Mouse (Mus musculus) gastrocnemius, adult 18-20 months (tissue): ENCODE data around the gene Dedd. TPM values are rescaled to one million over a fixed set of nuclear protein-coding genes. Genes with fewer than 3 reads are reported as not detected.

Experiments
- DNase-seq: peaks from one replicate; pipeline ENCODE4 v3.0.0; 2021; ENCODE audit warnings: low spot score
- long read RNA-seq, 2 experiments: library from polyadenylated mRNA; stranded (forward); transcript quantifications; one replicate each; pipeline ENCODE4 v2.0.0; 2021
- total RNA-seq, 2 experiments: library from RNA; stranded (reverse); gene quantifications; 2 replicates each; pipeline ENCODE4 v1.2.3; 2021

The Dedd gene
- total RNA-seq = 10 to 100 TPM; 28.1 to 35.8 TPM
- long read RNA-seq, experiment 1, transcript Dedd-204 (6 exons, 2,563 nt) = minor isoform, 11 of 34 reads
- long read RNA-seq, experiment 1, transcript Dedd-201 (5 exons, 1,618 nt) = major isoform, 14 of 34 reads
- long read RNA-seq, experiment 1, partial matches to known transcripts = 2 of 34 reads
- long read RNA-seq, experiment 1, other reads (novel, unspliced or antisense) = 7 of 34 reads
- long read RNA-seq, experiment 2, transcript Dedd-201 (5 exons, 1,618 nt) = major isoform, 16 of 26 reads
- long read RNA-seq, experiment 2, partial matches to known transcripts = 3 of 26 reads
- long read RNA-seq, experiment 2, other reads (novel, unspliced or antisense) = 1 of 26 reads

DNA sequence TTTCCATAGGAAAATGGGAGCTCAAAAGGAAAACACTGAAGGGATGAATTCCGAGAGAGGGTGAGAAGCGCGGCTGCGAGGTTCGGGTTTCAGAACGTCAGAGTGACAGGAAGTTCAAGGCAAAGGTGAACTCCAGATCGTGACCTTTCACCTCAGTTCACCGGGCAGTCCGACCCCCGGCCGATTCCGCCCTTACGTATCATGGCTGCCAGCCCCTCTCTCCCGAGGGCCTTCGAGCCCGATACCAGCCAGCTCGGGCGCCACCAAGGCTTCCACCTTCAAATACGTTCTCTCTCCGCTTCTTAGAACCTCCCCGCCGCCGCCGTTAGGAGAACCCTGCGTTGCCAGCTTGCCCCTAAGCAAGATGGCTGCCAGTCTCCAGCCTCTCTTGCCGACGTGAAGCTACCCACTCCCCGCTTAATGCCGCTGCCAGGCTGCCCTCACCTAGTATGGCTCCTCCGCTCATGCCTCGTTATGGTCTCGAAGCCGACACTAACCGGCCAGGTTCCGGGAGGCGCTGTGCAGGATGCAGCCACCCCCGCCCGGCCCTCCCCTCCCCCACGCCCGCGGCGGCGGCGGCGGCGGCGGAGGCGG, at the start of gene Dedd:
Gene Dedd, plus strand, starts transcription at position 307 of the 594 bp plus-strand sequence.
- peak; percentile 92 for DNase-seq

DNA sequence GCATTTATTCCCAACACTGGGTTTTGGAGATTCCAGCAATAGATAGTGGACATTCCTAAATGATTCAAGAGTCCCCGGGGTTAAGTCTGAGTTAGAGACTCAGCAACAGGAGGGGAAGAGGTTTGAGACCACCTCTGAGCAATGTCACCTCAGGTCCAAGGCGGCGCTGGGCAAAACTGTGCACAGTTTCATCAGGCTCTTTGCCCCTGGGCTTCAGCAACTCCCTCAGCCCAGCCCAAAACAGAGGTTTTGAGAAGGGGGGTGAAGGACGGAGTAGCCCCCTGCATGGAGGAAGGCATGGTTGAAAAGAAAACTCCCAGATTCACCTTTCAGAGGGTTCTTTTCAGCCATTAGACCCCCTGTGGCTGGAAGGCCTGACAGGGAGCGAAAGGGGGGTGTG, 49.2 kb upstream of the Dedd start:
- DNase-seq = no peak

- DNase-seq = no peak
These were observed 48.6 kb upstream of the Dedd start for GRCm38 (mm10) chr1:171280250-171280915.

DNA sequence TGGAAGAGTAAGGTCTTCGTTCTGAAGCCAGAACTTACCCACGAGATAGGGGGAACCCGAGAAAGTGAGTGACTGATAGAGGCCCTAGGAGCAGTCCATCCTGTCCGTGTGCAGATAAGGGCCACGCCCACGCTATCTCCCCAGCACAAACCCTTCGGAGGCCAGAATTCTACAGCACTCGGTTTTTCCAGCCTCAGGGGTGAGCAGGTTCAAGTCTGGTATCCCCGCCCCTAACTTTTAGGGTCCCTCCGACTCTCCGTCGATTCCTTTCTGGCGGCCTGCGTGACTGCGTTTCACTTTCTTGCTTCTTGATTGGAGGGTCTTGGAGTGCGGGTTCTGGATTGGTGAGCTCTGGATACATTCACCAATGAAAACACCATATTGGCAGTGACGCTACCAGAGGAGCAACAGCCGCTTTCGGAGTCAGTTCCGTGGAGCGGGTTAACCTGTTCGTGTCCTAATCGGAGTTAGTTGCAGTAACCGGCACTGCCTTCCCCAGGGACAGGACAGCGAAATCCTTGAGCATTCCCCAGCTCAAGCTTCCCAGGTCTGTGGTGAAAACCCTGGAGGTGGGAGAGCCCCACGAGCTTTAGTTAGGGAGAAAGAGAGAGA, 47.9 kb upstream of the Dedd start, which contains the start of gene Ppox:
Gene Ppox, minus strand, starts transcription at position 271 of the 612 bp plus-strand sequence.
- peak; percentile 93 for DNase-seq

- peak; percentile 86 for DNase-seq
These were observed 47.4 kb upstream of the Dedd start for GRCm38 (mm10) chr1:171281528-171281923.

GRCm38 (mm10) chr1:171282086-171282805, 46.7 kb upstream of the Dedd start:
- DNase-seq = peak; percentile 3

DNA sequence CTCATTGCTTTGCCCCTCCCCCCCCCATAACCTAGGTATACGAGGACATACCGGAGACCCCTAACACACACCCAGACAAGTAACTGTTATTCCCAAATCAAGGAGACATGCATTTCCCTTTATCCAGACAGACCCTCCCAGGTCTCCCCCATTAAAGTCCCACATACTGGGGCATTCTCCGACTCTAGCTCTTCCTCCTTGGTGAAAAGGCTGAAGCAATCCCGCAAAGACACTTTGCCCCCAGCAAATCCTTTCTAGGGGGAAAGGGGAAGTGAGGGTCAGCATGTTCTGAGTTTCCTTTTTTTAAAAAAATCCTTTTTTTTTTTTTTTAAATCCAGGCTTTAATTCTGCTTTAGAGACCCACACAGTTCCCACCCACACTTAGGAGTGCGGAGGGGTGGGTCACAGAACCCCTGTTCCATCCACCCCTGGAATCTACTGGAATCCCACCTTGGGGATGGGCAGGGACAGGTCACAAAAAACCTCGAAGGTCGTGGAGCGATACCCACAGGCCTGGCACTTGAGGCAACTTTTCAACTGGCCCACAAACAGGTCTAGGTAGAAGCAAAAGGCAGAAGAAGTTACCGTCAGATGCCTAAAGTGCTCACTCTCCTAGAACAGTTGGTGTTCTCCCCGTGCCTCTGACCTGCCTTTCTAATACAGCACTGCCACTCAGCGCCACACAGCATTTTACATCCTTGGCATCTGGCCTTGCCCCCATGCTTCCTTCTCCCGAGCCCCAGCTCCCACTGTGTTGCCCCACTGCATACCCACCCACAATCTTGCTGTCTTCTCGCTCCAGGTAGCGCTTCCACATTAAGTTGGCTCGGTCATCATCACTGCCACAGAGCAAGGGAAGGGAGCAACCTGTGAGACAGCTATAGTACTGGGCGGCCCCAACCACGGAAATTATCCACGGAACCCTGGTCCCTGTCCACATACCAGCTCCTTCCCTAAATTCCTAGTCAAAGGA, 45.5 kb upstream of the Dedd start:
- no peak for DNase-seq

- no peak for DNase-seq
These were observed 44.5 kb upstream of the Dedd start for GRCm38 (mm10) chr1:171284491-171284890.

DNA sequence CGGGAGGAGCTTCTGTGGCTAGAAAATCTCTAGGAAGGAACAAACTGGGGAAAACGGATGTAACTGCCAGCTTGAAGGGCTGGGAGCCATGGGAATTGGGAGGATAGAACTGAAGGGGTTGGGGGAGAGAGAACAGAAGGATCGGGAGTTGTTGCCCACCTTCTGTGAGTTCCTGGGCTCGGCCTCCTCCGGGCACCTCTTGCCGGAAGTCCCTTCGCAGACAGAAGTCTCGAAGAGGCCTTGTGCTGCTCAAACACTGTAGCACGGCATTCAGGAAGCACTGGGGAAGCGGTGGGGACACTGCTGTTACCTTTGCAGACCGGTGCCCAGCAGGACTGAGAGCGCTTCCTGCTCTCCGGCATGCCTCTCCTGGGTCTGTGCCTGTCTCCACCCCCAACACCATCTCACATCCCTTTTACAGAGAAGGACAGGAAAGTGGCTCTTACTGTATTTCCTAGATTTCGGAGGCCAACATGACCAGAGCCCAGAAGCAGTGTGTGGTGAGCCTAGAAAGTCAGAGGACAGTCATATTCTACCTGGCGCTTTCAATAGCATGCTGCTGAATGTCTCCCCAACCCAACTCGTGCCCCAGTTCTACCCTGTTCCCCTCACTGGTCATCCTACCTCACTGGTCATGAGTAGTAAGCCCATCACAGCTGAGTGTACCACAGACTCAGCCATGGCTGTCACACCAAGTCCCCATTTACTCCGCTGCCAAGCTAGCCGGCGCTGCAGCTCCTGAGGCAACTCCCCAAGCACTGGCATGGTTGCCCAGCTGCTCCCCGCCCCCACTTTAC, 43.7 kb upstream of the Dedd start:
- no peak for DNase-seq

DNA sequence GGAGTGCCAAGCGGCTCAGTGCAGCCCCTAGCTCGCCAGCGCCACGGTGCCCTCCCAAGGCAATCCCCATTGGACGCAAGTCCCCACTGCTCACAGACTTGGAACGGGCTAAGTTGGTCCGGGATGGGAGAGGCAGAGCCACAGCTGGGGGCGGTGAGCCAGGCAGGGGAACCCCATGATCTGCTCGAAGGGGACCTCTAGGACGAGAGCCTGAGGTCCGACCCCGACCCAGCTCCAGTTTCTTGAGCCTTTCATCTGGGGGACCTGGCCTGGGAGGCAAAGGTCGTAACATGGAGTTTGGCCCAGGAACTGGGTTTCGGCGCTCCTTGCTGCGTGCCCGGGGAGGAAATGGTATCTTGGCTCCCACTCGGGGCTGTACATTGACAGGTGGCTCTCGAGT, 42.4 kb upstream of the Dedd start:
- no peak for DNase-seq

GRCm38 (mm10) chr1:171287136-171288081, 41.5 kb upstream of the Dedd start, which contains the start of gene Usp21:
Gene Usp21, minus strand, starts transcription at chr1:171287991.
- peak; percentile 93 for DNase-seq

DNA sequence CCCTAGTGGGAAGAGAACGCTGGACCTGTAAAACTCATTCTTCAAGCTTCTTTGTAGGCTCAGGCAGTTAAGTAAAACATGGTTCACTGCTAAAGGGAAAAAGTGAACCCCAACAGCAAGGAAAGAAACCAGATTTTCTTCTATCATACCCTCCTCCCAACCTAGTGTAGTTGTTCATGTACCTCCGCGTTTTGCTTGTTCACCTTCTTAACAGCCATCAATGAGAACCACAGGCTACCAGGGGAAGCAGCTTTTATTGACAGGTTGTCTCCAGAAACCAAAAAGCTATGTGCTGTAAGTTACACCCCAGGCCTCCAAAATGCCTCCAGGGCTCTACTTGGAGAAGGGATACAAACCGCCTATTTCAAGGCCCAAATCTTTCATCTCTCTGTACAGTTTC, 40.6 kb upstream of the Dedd start:
- DNase-seq = no peak

DNA sequence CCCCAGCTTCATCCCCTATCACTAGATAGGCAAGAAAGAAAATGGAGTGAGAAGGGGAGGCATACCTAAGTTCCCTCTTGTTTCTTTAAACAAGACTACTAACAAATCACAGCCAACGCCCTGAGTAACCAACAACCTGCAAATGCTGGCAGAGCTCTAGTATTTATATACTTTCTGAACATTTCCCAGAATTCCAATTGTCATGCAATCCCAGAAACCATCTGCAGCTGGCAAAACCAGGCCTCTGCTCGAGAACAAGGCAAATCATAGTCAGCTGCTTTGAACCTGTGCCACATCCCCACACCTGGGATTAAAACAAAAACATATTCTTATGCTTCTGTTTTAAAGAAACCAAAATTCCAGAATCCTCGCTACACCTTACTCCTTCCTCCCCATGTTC, 35.6 kb upstream of the Dedd start:
- no peak for DNase-seq

DNA sequence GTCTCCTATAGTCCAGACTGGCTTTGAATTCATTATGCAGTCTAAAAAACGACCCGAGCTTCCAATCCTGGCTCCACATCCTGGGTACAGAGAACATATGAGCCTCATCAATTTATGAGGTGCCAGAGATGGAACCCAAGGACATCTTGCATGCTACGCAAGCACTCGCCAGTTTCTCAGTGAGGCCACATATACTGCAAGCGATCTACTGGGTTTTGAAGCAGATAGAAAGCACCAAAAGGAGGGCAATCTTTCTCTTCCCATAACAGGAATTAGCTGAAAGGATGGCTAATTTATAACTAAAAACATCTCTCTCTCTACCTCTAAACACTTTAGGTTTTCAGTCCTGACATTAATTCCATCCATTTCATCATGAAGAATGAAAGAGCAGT, 35.0 kb upstream of the Dedd start:
- DNase-seq = no peak

DNA sequence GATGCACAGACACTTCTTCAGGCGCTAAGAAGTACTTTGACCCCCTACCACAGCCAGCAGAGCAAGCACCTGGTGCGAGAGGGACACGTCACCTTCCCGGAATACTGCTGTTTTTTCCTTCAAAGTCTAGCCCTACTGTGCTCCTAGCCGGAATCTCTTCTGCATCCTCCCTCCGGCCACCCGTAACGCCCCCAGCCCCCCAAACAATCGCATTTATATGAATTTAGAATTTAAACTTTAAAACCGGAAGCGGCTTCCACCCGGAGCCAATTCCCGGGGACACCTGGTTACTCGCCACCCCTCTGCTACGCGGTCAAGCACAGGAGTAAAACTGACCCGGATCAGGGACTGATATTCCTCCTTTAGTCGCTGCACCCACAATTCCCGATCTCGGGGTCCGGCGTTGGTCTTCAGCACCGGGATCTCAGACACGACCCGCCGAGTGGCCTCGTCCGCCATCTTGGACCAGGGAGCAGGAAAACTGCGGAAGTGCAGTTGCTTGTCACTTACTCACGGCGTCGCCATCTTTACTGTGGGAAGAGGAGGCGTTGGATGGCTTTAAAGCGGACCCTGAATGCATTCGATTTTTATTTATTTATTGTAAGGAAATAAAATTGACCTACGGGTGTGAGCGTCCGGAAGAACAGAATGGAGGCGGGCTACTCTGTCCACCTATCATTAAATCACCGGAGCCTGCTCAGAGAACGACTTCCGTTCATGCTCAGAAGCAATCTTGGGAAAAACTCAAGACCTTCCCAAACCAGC, 34.5 kb upstream of the Dedd start, which contains the start of gene Ufc1:
Gene Ufc1, minus strand, starts transcription at position 727 of the 765 bp plus-strand sequence.
- peak; percentile 86 for DNase-seq

DNA sequence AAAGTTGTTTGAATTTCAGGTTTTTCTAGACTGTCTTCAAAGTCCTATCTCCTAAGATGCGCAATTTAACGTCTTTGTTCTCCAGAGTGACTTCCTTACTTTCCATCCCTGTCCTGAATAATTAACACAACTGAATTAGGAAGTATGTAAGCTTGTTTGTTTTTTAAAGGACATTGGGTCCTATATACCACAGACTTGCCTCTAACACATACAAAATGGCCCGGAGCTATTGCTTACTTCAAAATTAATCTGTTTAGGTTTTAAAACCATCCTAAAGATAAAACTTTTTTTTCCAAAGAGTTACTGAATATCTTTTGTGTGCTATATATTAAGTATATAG, 33.9 kb upstream of the Dedd start:
- DNase-seq = no peak

- no peak for DNase-seq
These were observed 30.7 kb upstream of the Dedd start for GRCm38 (mm10) chr1:171298226-171298625.
